Mouse (Mus musculus) liver, embryonic 11.5 days (tissue): Measurements from ENCODE around the gene Pbx2. TPM values are rescaled to one million over a fixed set of nuclear protein-coding genes. Genes with fewer than 3 reads are reported as not detected.

ENCODE experiments used
- ATAC-seq: fragments of 200-750 bp; cut with Nextera tagmentation; replicated peaks from 2 replicates; pipeline ENCODE4 v1.8.0; 2017; ENCODE audit warnings: moderate number of reproducible peaks, mild to moderate bottlenecking, moderate TSS enrichment, moderate library complexity; ENCODE audit not compliant: low FRiP score
- DNase-seq: peaks from one replicate; pipeline ENCODE4 v3.0.0-alpha.2; 2017; ENCODE audit warnings: low spot score
- H3K27ac ChIP-seq: fragments of 300-500 bp; sonication (generic); 2 replicates; pipeline ENCODE4 v1.5.1; 2014; ENCODE audit warnings: mild to moderate bottlenecking, low read depth, low read length, control low read depth
- H3K27me3 ChIP-seq: fragments of 300-500 bp; sonication (generic); replicated peaks from 2 replicates; pipeline ENCODE4 v1.6.1; 2014; ENCODE audit warnings: low read length, mixed read lengths; ENCODE audit not compliant: control insufficient read depth, insufficient read depth
- H3K36me3 ChIP-seq: fragments of 300-500 bp; sonication (generic); 2 replicates; pipeline ENCODE4 v1.6.1; 2014; ENCODE audit warnings: mild to moderate bottlenecking, low read length, moderate library complexity, mixed read lengths; ENCODE audit not compliant: control insufficient read depth, insufficient read depth
- H3K4me1 ChIP-seq: fragments of 300-500 bp; sonication (generic); replicated peaks from 2 replicates; pipeline ENCODE4 v1.6.1; 2014; ENCODE audit warnings: low read length, mixed read lengths; ENCODE audit not compliant: control insufficient read depth, insufficient read depth
- H3K4me2 ChIP-seq: fragments of 300-500 bp; sonication (generic); 2 replicates; pipeline ENCODE4 v1.6.1; 2014; ENCODE audit warnings: mild to moderate bottlenecking, control low read depth, moderate library complexity
- H3K4me3 ChIP-seq: fragments of 300-500 bp; sonication (generic); 2 replicates; pipeline ENCODE4 v1.5.1; 2014; ENCODE audit warnings: low read depth, low read length, control low read depth
- H3K9ac ChIP-seq: fragments of 300-500 bp; sonication (generic); 2 replicates; pipeline ENCODE4 v1.6.1; 2014; ENCODE audit warnings: low read depth, low read length, control low read depth
- H3K9me3 ChIP-seq: fragments of 300-500 bp; sonication (generic); 2 replicates; pipeline ENCODE4 v1.6.1; 2016; ENCODE audit warnings: low read length, inconsistent platforms, mixed read lengths; ENCODE audit not compliant: control insufficient read depth
- WGBS: fragments of 180-500 bp; shearing (Covaris S2); extraction: QIAGEN DNeasy Blood & Tissue Kit; methylation state at CpG from one replicate; pipeline ENCODE4 v1.1.7; 2014; 5-methylcytosine and 5-hydroxymethylcytosine counted together
- polyA plus RNA-seq: library from polyadenylated mRNA; unstranded; fragments of >200 nt; fragmentation: Nextera tagmentation; extraction: Ambion mirVana; gene quantifications from 2 replicates; pipeline ENCODE4 v1.2.1, GENCODE M21; 2014

The Pbx2 gene
- polyA plus RNA-seq, 1 experiment from 2014 or later: 11.4 TPM

- WGBS: 48% methylated on average over 15 of the region's 15 CpGs
- Histone ChIP-seq H3K4me2 (peak overlapping the region; percentile 100), H3K4me3 (peak overlapping the region; percentile 91), H3K27ac (peak overlapping the region; percentile 95), H3K36me3 (peaks cover 4% of the 10 kb centered on the region; the same call in 1 of the 2 replicates), H3K4me1 (peaks cover 58% of the 10 kb centered on the region), H3K9me3 (no peaks in the 10 kb centered on the region), H3K27me3 (no peaks in the 10 kb centered on the region), H3K9ac (peak overlapping the region; percentile 96)
- DNase-seq (no peak), ATAC-seq (no peak)
These were observed 695 bp upstream of the Pbx2 start for GRCm38 (mm10) chr17:34590154-34590987.

GRCm38 (mm10) chr17:34591994-34592375 lies 919 bp downstream of the Pbx2 start:
- peaks cover 4% of the 10 kb centered on the region; the same call in 1 of the 2 replicates for H3K36me3 ChIP-seq
- peak overlapping the region; percentile 96 for H3K9ac ChIP-seq
- peaks cover 62% of the 10 kb centered on the region for H3K4me1 ChIP-seq
- peak overlapping the region; percentile 91 for H3K4me3 ChIP-seq
- H3K9me3 ChIP-seq: no peaks in the 10 kb centered on the region
- WGBS: 0% methylated on average over 21 of the region's 35 CpGs
- peak overlapping the region; percentile 95 for H3K27ac ChIP-seq
- peak; percentile 67 for ATAC-seq
- no peaks in the 10 kb centered on the region for H3K27me3 ChIP-seq
- peak overlapping the region; percentile 100 for H3K4me2 ChIP-seq
- peak; percentile 94 for DNase-seq

GRCm38 (mm10) chr17:34592581-34593549 lies 1.8 kb downstream of the Pbx2 start:
- no peaks in the 10 kb centered on the region for H3K9me3 ChIP-seq
- H3K36me3 ChIP-seq: peaks cover 4% of the 10 kb centered on the region; the same call in 1 of the 2 replicates
- peak overlapping the region; percentile 95 for H3K27ac ChIP-seq
- H3K9ac ChIP-seq: peak overlapping the region; percentile 96
- WGBS: 2% methylated on average over 30 of the region's 32 CpGs
- peaks cover 65% of the 10 kb centered on the region for H3K4me1 ChIP-seq
- DNase-seq: no peak
- ATAC-seq: no peak
- no peaks in the 10 kb centered on the region for H3K27me3 ChIP-seq
- H3K4me3 ChIP-seq: peak overlapping the region; percentile 91
- H3K4me2 ChIP-seq: peak overlapping the region; percentile 100

GRCm38 (mm10) chr17:34593752-34594525 lies 2.9 kb downstream of the Pbx2 start:
- no peak overlapping the region; the same call in 1 of the 2 replicates for H3K27ac ChIP-seq
- WGBS: 63% methylated on average over 34 of the region's 34 CpGs
- H3K4me1 ChIP-seq: peaks cover 64% of the 10 kb centered on the region
- peak overlapping the region; percentile 100 for H3K4me2 ChIP-seq
- H3K36me3 ChIP-seq: peaks cover 4% of the 10 kb centered on the region; the same call in 1 of the 2 replicates
- ATAC-seq: no peak
- no peaks in the 10 kb centered on the region for H3K9me3 ChIP-seq
- no peak for DNase-seq
- peak overlapping the region; percentile 91 for H3K4me3 ChIP-seq
- H3K9ac ChIP-seq: peak overlapping the region; percentile 96; the same call in 1 of the 2 replicates
- no peaks in the 10 kb centered on the region for H3K27me3 ChIP-seq

GRCm38 (mm10) chr17:34596098-34596497 lies 5.0 kb downstream of the Pbx2 start:
- Histone ChIP-seq H3K9ac (no peak overlapping the region), H3K27ac (no peak overlapping the region), H3K9me3 (no peaks in the 10 kb centered on the region), H3K4me3 (no peak overlapping the region), H3K4me2 (no peak overlapping the region), H3K4me1 (peaks cover 46% of the 10 kb centered on the region), H3K36me3 (peaks cover 11% of the 10 kb centered on the region), H3K27me3 (no peaks in the 10 kb centered on the region)
- DNase-seq: no peak
- 77% methylated on average over 8 of the region's 8 CpGs for WGBS
- no peak for ATAC-seq

GRCm38 (mm10) chr17:34597566-34598095 lies 6.6 kb downstream of the Pbx2 start, which contains the start of gene Ager:
Gene Ager (plus strand): TSS chr17:34597862.
- peaks cover 44% of the 10 kb centered on the region for H3K4me1 ChIP-seq

GRCm38 (mm10) chr17:34599891-34600290 lies 8.8 kb downstream of the Pbx2 start:
- no peak for ATAC-seq
- Histone ChIP-seq H3K27ac (no peak overlapping the region), H3K9me3 (no peaks in the 10 kb centered on the region), H3K9ac (no peak overlapping the region), H3K27me3 (no peaks in the 10 kb centered on the region), H3K4me1 (peaks cover 36% of the 10 kb centered on the region), H3K4me3 (no peak overlapping the region), H3K36me3 (peaks cover 14% of the 10 kb centered on the region), H3K4me2 (no peak overlapping the region)
- no peak for DNase-seq
- WGBS: 75% methylated on average over 9 of the region's 9 CpGs

More at GRCm38 (mm10) chr17:34597566-34598095, 6.6 kb downstream of the Pbx2 start, which contains the start of gene Ager:
- Histone ChIP-seq H3K9ac (peak within 1 kb of the TSS; percentile 40), H3K4me3 (no peak within 1 kb of the TSS), H3K4me2 (no peak within 1 kb of the TSS; the same call in 1 of the 2 replicates), H3K27me3 (no peaks in the 10 kb centered on the region), H3K27ac (peak within 1 kb of the TSS; percentile 19; the same call in 1 of the 2 replicates), H3K9me3 (no peaks in the 10 kb centered on the region), H3K36me3 (peaks cover 15% of the 10 kb centered on the region)
- WGBS: 15% methylated on average over 6 of the region's 6 CpGs
- DNase-seq (no peak), ATAC-seq (no peak)
